Mouse (Mus musculus) ovary, adult 2 months (tissue): ENCODE measurements around the gene Sash3. TPM values are rescaled to one million over a fixed set of nuclear protein-coding genes. Genes with fewer than 3 reads are reported as not detected.

Experiments used
- polyA plus RNA-seq: library from polyadenylated mRNA; depleted of rRNA; stranded (reverse); fragments of >200 nt; gene quantifications from 2 replicates; pipeline ENCODE4 v1.2.3, GENCODE M21; 2012; rRNA removed

Gene Sash3
- 2.4 and 2.9 TPM in 2 replicates for polyA plus RNA-seq

GRCm38 (mm10) chrX:48146262-48146661, at the start of gene Sash3:
Sash3 (plus strand) TSS chrX:48146436.

GRCm38 (mm10) chrX:48108394-48109315, 37.6 kb upstream of the Sash3 start, which contains the start of gene Xpnpep2:
Xpnpep2 (plus strand) TSS chrX:48108725.

GRCm38 (mm10) chrX:48208519-48209185, 62.4 kb downstream of the Sash3 start, which contains the start of gene Zdhhc9:
Zdhhc9 (minus strand) TSS chrX:48208878.

Other genes starting within 250 kb of the Sash3 start
- gene Ocrl, start 234.0 kb upstream of the Sash3 start, polyA plus RNA-seq, result 13.0 and 15.9 TPM in 2 replicates
- 5.4 and 5.7 TPM in 2 replicates for gene Apln, start 111.6 kb upstream of the Sash3 start, polyA plus RNA-seq
- gene Xpnpep2, start 37.7 kb upstream of the Sash3 start, polyA plus RNA-seq, result 2.5 and 2.9 TPM in 2 replicates
- gene Zdhhc9, start 62.4 kb downstream of the Sash3 start, polyA plus RNA-seq, result 15.0 and 17.2 TPM in 2 replicates
- 1.5 and 1.8 TPM in 2 replicates for gene Utp14a, start 110.4 kb downstream of the Sash3 start, polyA plus RNA-seq
- gene Bcorl1, start 194.9 kb downstream of the Sash3 start, polyA plus RNA-seq, result 5.2 and 6.2 TPM in 2 replicates